Mouse (Mus musculus) gastrocnemius, postnatal 25 days (tissue): ENCODE measurements around the gene Nim1k. TPM values are rescaled to one million over a fixed set of nuclear protein-coding genes. Genes with fewer than 3 reads are reported as not detected.
"Not testable (repeated sequence)": the region's sequence is repeated elsewhere in the genome, so short reads cannot be mapped to it uniquely, and the experiment has no call there.

Experiments
- DNase-seq: peaks from one replicate; pipeline ENCODE4 v3.0.0; 2022
- total RNA-seq, 2 experiments: library from RNA; stranded (reverse); gene quantifications; 1 replicate in 1 of 2; 2 replicates in 1 of 2; pipeline ENCODE4 v1.2.3; 2021

The Nim1k gene
- total RNA-seq, 2 experiments from 2014 or later: 1.1 to 1.3 TPM

DNA sequence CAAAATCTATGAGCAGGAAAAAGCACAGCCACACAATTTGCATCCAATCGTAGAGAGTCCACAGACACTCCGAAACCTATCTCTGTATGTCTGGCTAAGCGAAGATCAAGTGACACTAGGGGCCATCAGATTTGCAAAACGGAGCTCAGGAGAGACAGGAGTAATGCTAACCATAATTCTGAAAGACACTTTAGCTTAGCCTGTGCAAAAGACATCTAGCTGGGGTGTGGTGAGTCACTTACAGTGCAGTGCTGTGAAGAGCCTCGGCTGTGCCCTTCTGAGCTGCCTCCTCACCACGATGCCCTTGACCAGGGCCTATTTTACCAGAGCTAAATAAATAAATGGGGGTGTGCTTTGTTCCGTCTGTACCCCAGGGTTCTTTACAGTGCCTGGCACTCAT lies 26.3 kb downstream of the Nim1k start:
- no peak for DNase-seq

DNA sequence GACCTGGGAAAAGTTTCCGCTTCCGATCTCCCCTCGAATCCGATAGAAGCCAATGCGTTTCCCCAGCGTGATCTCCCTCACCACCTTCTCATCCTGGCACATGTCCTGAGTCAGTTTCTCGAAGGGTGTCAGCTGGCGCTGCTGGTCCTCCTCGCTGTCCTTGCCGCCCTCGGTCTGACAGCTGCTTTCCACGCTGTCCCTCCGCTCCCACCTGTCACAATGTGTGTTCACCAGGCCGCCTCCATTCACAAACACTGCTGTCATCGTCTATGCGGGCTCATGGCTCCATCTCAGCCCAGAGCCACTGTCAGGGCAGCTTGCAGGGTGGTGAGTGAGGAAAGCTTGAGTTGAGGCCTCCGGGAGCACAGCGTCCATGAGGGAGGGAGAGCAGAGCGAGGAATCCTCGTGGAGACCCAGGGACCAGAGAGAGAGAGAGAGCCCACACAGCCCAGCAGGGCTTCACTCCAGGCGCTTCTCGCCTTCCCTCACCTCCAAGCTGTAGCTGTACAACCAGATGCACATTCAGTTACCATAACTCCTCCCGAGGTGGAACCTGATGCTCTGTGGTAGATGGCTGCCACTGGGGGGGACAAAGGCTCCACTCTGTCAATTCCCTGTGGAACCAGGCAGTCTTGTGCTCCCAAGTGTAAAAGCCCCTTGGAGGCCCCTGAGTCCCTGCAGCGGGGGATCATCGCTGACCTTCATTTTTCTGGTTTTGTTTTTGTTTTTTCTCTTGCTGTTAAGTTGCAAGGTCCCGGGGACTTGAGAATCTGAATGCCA lies 27.9 kb downstream of the Nim1k start:
- DNase-seq: no peak

DNA sequence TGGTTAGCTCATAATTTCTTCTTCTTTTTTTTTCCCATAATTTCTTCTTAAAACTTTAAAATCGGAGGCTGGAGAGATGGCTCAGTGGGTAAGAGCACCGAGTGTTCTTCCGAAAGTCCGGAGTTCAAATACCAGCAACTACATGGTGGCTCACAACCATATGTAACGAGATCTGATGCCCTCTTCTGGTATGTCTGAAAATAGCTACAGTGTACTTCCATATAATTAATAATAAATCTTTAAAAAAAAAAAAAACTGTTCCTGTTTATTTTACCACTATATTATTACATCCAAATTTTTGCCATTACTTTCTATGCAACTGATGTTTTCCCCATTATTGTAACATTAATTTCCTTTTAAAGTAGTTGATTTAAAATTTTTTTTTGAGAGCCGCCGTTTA lies 31.1 kb downstream of the Nim1k start:
- DNase-seq: no peak

- DNase-seq: no peak
Observed at GRCm38 (mm10) chr13:119723368-119723767, 32.3 kb downstream of the Nim1k start.

DNA sequence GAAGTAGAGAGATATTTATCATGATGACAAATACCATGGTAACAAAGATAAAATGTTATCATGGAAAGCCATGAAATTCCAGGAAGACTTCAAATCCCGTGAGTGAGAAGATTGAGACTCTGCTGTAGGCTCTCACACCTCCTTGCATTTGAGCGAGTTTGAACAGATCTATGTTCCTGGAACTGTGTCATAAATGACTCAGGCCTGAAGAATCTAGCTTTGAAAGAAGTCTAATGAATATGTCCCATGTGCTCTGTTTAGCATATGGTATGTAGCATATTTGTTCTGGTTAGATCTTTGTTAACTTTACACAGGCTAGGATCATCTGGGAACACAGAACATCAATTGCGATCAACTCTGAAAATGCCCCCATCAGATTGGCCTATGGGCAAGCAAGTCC lies 33.2 kb downstream of the Nim1k start:
- DNase-seq: no peak

DNA sequence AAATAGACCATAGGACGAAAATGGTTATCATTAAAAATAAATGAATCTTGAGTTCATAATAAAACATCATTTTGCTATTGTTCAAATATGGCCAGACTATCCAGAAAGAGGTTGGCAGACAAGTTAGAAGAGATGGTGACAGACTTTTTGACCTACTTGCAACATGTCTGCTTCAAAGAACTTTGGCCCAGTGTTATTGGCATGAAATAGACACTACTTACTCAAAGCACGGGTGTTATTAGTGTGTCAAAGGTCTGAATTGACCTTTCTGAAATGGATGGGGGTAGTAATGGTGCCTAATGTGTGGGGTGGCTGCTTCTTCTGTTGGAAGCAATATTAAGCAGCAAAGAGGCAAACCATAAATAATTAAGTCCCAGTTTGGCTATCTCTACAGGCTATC lies 39.6 kb downstream of the Nim1k start:
- no peak for DNase-seq

DNA sequence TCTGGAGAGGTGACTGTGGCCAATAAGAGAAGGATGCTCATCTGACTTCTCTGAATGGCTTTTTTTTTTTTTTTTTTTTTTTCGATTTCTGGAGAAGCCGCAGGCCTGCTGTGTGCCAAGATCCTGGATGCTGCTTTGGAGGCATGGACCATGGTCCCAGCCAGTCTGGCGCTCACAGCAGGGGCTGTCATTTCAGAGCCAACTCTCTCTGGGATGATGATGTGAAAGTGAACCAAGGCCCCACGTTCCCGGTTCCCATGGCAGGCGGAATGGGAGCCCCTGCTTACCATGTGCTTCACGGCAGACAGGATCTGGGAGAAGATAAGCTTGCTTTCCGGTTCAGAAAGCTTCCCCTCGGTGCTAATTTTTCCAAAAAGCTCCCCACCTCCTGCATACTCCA lies 41.9 kb downstream of the Nim1k start:
- no peak for DNase-seq

DNA sequence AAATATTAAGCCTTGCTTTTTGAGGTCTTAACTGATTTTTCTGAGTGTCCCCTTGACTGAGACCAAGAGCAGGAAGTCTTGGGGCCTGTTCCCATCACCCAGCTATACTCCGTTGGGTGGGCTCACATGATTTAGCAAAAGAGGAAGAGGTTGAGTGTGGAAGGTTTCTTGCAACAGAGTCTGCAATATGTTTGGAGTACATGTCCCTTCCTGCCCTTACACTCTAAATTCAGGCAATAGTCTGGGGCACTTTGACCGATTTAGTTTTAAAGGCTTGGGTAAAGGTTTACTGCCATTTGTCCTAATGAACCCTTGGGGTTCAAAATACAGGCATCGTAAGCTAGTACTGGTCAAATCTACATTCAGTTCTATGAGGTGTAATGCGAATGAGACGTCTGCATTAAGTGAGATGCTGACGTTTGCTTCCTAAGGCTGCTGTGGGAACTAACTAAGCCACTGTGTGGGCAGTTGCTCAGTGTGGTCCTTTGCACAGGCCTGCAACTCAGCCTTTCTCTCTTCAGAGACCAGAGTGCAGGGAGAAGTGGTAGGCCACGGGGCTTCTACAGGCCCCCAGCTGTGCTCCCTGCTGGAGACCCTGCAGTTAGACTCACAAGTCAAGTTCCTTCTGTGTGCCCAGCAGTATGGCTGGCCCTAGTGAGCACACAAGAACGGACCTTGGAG lies 42.4 kb downstream of the Nim1k start:
- no peak for DNase-seq

DNA sequence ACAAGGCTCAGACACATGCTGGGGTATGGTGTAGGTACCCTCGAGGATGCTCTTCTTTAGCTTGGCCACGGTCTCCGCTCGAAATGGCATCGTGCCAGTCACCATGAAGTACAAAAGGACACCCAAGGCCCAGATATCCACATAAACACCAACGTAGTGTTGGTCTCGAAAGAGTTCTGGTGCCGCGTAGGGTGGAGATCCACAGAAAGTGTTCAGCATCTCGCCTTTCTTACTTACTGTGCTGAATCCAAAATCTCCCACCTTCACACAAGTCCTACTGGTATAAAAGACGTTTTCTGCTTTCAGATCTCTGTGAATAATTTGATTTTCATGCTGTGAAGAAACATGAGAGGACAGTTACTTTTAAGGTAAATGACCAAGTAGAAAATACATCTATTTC lies 43.2 kb downstream of the Nim1k start:
- no peak for DNase-seq

DNA sequence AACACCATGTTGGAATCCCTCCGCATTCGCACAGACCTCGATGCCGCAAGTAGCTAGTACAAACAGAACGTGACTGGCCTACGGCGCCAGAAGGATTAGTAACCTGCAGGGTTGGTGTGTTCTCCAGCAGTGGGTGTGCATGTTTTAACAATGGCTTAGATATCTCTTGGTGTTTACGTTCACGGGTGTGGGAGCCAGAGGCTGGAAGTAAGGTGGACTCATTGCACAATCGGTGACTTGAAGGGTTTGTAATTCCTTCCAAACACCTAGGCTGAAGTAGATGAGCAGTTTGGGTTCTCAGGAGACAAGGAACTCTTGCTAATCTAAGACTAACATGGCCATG lies 45.4 kb downstream of the Nim1k start:
- DNase-seq: no peak

DNA sequence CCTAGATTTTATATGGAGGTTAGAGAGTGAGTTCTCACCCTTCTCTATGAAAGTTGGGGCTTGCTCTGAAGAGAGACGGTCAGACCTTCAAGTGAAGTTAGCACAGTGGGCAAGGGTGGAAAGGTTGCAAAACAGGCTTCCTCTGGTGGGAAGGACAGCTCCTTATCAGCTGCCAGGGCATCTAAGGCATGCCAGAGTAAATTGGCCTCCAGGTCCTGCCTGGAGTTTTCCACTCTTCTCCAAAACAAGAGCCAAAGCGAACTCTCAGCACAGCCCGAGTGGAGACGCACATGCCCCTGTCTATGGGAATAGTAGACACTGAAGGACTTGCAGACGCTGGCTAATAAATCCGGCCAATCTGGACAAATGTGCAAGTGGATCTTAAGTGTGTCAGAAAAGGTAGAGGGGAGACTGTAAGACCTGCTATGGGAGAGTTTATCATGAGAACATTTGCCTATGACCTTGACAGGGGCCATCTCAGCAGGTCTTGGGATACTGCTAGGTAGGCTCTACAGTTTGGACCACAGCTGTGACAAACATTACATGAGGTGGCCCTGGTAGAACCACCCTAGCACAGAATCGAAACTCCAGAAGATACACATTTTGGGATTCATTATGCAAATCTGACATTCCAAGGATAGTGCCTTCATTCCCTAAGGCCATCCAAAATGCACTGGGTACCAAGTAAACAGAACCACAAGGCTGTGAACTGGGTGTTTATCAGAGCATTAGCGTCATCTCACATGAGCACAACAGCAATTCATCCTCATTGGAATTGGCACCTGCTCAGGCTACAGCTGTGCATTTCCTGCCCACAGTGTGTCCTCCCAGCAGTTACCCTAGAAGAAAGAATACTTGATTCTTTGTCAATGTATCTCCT lies 46.1 kb downstream of the Nim1k start:
- DNase-seq: no peak

DNA sequence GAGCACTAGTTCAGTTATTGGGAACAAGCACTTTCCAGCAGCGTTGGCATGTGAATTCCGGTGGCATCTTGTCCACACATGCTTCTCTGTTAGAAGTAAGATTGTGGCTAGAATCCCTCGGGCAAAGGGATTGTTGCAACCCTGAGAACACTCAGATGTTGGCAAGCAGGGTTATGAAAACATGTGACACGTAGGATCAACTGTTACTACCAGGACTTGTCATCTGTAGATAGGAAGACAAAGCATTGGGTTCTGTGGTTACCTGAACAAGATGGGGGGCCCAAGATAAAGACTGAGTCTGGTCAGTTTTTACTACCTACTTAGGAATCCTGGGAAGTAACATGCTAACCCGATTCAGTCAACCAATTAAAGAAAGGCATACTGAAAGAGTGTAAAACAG lies 46.7 kb downstream of the Nim1k start:
- DNase-seq: no peak

DNA sequence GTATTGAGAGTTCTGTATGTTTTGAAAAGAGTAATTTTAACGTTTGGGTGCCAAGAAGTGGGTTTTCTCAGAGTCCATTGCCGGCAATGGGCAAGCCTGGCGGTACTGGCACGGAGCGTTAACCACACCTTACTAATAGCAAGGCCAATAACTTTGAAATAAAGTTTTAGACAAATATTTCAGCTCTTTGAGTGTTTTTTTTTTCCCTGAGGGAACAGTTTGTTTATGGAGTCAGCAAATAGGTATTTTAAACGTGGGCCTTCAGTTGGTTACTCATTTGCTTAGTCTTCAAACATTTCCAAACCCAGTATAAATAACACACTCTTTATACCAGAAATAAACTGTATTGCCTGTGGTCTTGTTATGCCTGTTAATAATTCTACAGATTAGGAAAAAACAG lies 47.8 kb downstream of the Nim1k start:
- DNase-seq: no peak

GRCm38 (mm10) chr13:119706953-119707352 lies 48.7 kb downstream of the Nim1k start:
- no peak for DNase-seq

GRCm38 (mm10) chr13:119706278-119706880 lies 49.3 kb downstream of the Nim1k start:
- DNase-seq: not testable (repeated sequence)

- DNase-seq: no peak
Observed at GRCm38 (mm10) chr13:119704280-119704679, 51.4 kb downstream of the Nim1k start.

DNA sequence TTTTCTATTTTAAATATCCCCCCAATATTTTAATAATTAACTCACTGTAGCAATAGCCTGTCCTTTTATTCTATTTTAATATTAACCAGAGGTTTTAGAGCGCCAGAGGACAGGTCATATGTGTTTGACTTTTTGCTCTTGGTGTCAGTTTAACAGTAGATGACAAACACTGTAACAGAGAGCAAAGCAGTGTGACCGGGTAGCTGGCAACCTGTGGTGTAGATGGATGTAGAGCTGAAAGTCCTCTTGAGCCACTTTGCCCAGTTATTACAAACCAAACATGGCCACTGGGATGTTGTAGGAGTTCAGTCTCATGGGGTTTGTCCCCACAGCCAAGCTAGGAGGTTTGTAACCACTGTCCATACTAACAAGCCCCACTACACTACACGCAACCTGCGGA lies 57.2 kb downstream of the Nim1k start:
- no peak for DNase-seq

DNA sequence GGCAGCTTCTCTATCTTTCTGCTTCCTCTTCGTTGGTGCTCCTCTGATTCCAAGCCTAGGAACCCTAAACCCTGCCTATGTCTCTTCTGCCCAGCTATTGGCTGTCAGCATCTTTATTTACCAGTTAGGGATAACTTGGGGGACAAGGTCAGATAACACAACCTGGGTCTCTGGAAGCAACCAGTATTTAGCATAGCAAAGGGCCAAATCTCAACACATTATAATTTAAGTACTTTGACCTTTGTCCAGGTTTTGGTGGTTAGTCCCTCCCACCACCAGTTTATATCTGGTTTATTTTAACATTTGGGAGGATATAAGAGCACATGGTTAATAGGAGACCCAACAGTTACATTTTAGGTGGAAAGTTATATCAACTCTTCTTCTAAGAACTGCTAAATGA lies 59.2 kb downstream of the Nim1k start:
- no peak for DNase-seq

GRCm38 (mm10) chr13:119695676-119696075 lies 60.0 kb downstream of the Nim1k start:
- DNase-seq: no peak

GRCm38 (mm10) chr13:119691958-119692357 lies 63.7 kb downstream of the Nim1k start:
- not testable (repeated sequence) for DNase-seq

GRCm38 (mm10) chr13:119690876-119691620 lies 64.6 kb downstream of the Nim1k start:
- no peak for DNase-seq
